Mouse (Mus musculus) spleen, postnatal 36 days (tissue): ENCODE data around the gene Cdc20.

ENCODE experiments used
- DNase-seq, 2 experiments: peaks; one replicate each; pipeline ENCODE4 v3.0.0; 2022; ENCODE audit warnings: low spot score in 2 of 2, mixed read lengths in 1 of 2

Gene Cdc20

DNA sequence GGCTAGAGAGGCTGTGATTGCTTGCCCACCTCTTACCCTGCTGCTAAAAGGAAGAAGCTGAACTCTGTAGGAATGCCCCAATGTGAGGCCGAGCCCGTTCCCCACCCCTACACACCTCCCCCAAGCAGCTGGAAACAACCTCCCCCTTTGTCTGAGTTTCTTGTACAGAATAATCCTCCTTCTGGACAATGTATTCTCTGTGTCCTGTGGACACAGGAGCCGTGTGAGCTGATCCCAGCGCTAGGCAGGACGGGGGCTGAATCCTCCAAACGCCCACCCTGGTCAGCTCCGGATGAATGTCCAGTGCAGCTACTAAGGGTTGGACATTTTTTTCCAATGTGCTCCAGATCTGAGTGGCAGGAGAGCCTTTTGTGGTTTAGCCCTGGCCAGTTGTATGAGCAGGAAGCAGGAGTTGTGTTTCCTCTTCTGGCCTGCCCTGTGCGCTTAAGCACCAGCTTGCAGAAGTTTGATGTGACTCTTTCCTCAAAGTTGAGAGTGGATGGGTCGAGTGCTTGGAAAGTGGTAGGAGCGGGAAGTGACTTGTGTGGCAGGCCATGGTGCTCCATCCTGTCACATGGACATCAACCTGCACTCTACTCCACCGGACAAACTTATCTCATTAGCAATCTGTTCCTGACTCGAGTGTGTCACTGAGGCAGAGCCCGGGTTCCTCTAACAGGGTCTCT is 19.9 kb downstream of the Cdc20 start:
- no peak for DNase-seq

DNA sequence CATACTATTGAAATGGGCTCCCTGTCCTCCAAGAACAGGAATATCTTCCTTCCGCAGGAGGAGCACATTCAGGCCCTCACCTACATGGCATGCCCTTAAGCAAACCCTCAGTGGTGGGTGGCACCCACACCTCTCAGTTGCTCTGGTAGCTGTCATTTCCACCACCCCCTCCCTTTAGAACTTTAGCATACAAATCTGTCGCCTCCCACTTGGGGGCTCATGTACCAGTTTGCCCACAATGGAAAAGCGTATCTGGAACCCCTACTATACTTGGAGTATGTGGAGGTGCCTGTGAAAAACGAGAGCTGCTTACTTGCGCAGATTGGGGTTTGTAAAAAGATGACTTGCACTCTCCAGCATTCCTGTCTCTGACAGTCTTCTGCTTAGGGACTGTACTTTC is 20.8 kb downstream of the Cdc20 start:
- no peak for DNase-seq

DNA sequence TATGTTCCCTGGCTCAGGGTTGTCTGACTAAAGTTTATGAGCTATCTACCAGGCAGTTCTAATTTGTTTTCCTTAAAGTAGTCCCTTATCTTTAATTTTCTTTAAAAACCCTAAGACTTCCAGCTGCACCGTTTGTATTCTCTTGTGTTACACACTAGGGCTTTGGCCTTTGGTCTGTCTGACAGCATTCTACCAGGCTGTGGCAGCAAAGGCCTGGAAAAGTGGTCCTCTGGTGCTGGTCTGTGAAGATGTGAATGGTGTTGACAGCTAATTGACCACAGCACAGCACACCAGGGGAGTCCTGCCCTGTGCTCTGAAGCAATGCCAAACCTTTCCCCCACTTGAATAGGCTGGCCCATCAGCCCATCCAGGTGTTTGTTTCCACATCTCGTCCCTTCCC is 21.4 kb downstream of the Cdc20 start:
- no peak for DNase-seq

DNA sequence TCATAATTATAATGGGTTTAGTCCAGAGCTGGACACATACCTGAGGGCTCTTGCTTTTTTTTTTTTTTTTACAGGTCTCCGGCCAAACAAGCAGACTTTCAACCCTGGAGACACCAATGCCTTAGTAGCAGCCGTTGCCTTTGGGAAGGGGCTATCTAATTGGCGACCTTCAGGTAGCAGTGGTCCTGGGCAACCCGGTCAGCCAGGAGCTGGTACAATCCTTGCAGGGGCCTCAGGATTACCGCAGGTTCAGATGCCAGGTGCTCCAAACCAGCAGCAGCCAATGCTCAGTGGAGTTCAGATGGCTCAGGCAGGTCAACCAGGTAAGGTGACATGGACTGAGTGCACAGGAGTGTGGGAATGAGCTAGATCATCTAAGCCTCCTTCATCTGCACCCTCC is 23.6 kb downstream of the Cdc20 start:
- no peak for DNase-seq

DNA sequence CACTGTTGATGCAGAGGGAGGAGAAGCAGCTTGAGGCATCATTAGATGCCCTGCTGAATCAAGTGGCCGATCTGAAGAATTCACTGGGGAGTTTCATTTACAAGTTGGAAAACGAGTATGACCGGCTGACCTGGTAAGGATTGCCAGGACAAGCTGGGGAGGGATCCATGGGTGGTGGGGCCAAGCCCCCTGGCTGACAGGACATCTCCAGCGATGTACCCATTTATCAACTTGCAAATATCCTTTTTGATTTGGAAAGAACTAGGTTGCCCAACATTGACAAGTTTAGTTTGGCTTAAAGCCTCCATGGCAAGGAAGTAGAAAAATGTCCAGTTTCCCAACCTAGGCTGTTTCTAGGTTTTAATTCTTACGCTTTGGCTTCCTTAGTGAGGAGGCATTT is 26.3 kb downstream of the Cdc20 start:
- DNase-seq = no peak

DNA sequence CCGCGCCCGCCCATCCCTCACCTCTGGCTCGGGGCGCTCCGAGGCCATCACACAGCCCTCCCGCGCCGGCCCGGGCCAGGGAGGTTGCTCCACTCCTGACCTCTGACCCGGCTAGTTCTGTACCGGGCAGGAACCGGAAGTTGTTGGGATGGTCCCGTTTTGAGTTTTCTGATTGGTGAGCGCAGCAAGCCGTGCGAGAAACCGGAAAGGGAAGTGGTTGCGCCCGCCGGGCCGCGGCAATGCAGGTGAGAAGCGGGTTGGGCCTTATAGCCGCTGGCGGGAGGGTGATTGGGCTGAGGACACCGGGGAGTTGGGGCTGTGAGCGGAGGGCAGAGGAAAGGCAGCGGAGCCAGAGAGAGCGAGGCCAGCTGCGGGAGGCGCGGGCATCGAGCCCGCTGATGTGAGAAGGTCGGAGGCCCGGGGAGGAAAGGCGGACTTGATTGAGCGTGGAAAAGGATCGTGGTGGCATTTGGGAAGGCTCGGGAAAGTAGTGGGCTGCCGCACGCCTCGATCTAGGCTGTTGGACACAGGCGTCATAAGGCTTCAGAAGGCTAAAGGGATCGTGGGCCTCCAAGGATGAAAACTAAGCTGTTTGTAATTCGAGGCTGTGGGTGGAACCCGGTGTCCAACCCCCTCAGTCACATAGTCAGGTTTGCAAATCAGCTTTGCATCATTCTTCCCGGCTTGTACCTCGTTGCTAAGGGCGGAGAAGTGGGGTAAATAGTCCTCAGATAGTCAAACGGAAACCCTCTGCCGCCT is 27.8 kb downstream of the Cdc20 start, which contains the start of the genes Szt2 and Med8:
Szt2 (minus strand) TSS at position 132 of the 759 bp plus-strand sequence.
Med8 (plus strand) TSS at position 196 of the 759 bp plus-strand sequence.
- peak; percentile 93 to 94 for DNase-seq

DNA sequence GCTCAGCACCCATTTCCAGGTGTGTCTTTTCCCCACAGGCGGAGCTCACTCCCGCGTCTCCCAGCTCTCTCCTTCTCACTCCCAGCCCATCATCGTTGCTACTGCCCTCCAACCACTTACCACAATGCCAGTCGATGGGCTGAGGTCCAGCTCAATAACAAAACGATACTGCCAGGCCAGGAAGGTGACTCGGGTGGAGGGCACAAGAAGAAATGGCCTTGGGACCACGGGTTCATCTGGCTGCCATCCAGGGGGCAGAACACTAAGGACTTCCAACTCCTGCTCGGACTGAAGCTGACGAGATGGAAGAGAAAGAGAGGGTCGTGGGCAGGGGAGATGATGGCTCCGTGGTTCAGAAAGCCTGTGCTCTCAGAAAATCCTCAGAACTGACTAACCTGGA is 34.5 kb downstream of the Cdc20 start:
- no peak for DNase-seq

DNA sequence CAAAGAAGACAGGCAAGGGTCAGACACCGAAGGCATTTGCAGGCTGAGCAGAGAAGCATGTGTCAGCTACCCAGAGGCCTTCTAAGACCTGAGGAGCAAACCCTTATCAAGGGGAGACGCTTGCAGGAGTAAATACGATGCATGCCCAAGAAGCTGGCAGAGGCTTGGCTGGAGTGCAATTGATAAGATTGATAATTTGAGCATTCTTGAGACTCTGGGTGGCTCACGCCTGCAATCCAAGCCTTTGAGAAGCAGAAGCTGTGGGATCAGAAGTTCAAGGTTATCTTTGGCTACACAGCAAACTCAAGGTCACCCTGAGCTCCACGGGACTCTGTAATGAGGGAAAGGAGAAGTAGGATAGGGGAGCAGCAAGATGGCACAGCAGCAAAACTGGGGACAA is 35.2 kb downstream of the Cdc20 start:
- DNase-seq = no peak

DNA sequence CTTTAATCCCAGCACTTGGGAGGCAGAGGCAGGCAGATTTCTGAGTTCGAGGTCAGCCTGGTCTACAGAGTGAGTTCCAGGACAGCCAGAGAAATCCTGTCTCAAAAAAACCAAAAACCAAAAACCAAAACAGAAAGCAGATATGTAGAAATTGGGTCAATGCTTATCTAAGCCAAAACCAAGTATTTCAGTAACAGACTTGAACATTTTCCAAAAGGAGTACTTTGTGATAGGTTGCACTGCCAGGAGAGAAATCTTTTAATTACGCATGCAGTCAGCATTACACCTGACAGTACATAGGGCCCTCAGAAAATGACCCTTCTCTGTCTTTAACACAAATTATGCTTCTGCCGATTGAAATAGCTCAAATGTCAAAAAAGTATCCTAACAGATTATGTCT is 35.7 kb downstream of the Cdc20 start:
- no peak for DNase-seq

DNA sequence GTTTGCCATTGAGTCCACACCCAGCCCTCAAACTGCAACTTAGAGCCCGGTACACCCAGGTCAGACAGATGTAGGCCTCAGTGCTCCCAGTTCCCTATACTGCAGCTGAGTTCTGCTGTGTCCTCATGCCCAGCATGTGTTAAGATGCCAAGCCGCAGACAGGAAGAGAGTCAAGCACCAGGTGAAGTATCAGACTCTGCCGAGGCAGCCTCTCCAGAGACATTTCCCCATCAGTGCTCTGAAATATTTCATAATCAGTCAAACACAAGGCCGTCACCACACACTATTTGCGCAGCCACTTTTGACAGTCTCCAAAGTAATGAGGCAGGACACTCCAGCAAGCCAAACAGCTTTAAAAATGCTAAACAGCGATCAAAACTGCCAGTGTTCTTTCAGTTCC is 38.8 kb downstream of the Cdc20 start:
- no peak for DNase-seq

DNA sequence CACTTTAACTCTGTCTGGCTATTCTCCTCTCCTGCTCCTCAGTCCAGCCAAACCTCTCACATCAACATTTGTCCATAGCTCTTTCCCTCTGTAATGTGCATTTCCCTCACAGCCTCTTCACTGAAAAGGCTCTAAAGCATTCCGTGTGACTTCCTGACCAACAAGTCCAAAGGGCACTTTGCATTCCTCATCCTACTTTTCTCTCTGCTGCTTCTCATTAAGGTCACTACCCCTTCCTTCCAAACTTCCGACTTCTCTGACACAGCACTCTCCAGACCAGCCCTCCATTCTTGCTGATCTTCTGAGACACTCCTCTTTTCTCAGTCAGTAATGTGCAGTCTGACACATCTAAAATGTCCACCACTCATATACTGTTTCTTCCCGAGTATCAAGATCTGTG is 40.7 kb downstream of the Cdc20 start:
- DNase-seq = no peak

DNA sequence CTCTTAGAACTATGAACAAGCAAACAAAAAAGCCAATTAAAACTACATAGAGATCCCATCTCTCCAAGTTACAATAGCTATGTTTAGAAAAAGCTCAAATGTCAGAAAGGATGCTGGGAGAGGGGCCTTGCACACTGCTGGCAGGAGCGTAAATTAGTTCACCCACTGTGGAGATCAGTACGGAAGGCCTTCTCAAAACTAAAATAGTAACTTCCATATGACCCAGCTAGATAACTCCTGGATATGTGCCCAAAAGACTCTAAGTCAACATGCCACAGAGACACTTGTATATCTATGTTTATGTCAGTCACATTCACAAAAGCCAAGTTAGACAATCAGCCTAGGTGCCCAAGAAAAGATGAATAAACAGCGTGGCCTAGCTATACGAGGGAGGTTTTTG is 41.9 kb downstream of the Cdc20 start:
- no peak for DNase-seq

DNA sequence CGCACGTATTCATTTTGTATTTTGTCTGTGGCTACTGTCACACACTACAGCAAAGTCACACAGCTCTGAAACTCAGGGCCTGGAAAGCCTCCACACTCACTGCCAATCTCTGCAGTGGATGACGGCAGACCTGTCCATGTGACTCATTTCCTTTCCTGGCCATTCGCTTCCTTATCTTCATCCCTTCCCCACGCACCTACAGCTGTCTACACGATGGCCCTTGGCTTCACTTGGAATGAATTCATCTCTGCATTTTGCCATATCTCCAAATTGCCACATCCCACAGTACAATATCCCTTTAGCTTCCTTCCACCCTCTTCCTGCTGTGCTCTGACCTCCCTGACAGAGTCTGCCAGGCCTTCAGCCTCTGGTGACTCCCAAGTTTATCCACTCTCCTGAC is 42.6 kb downstream of the Cdc20 start:
- no peak for DNase-seq

DNA sequence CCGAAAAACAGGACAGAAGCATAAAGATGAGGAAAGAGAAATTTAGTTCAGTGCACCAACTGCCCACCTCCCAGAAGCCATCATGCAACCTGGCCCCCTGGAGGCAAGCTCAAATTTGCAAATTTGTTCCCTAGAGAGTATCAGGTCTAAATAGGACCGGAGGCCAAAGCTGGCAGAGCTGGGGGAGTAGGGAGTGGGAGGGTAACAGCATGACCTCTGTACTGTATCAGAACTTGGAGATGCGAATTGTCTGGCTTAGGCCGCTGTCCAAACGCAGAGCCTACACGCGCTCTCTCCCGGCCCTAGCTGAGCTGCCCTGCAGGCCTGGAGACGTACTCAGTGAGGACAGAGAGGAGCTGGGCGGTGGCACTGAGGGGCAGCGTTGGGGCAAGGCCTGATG is 47.0 kb downstream of the Cdc20 start:
- DNase-seq = no peak

DNA sequence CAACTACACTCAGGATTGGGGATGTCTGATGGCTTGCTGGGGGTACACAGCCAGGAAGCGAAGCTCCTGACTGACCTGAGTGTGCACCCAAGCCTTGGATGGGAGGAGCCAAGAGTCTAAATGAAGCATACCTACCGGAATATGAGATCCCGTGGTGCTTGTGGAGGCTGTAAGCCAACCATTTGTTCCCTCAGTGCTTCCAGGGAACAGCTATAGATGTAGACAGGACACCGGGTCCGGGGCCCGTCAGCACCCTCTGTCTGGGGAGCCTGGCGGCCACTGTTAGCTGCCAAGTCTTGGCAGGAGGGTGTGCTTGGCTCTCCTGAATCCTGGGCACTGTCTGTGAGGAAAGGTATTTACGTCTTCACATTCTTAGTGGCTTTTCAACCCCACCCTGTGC is 49.8 kb downstream of the Cdc20 start:
- no peak for DNase-seq

DNA sequence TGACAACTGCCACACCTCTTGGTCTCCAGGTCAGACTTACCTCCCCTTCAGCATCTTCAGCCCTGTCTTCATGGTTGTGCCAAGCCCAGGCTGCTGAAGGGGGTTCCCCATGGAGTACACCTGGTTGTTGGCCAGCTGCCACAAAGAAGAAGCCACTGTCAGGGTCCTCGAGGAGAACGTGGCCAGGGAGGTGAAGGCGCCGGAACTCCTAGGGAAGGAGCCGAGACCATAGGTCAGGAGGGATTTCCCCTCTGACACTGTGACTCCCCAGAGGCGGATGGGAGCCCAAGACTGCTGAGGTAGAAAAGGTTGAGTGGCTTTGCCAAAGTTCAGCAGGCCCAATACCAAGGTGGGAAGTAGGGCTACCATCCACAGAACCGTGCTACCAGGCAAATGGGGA is 53.9 kb downstream of the Cdc20 start:
- DNase-seq = no peak
